Mouse (Mus musculus) kidney, adult 8-10 months (tissue): ENCODE results near the gene Nelfb.
A peak's percentile ranks its signal among the peaks of the same experiment; 100 is the strongest.

Experiments
- DNase-seq, 2 experiments: peaks; one replicate each; pipeline ENCODE4 v3.0.0; 2022

Nelfb gene

DNA sequence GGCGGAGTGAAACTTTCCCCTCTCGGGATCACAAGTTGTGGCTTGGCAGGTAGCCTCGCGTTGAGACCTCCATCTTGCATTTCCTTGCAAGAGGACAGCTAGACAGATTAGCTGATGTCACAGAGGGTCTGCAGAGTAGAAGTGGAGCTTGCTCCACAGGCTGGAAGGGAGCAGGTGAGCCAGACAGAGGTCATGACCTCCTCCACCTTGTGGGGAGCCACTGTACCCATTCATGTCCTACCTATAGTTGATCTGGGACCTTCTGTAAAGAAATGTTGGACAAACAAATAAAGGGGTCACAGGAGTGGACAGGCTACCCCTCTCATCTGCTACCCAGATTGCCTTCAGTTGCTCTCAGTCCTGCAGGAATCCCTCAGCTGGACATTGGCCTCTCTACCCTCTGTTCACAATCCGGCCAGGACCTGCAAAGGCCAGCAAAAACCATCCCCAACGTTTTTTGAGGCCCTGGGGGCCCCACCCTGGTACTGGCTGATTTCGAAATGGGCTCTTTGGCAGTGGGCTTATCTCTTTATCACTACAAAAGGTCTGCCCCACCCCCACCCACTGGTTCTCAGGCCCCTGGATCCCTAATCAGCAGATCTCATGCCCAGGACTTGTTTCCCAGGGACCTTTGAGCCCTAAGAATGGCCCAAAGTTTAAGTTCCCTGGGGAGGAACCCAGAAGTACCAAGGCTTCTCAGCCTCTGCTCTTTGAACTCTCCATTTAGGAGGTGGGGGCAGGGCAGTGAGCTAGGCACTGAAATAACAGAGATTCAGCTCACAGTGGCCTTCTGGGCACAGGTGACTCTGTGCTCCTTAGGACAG is 36.2 kb downstream of the Nelfb start:
- peak; percentile 82 to 88 for DNase-seq

DNA sequence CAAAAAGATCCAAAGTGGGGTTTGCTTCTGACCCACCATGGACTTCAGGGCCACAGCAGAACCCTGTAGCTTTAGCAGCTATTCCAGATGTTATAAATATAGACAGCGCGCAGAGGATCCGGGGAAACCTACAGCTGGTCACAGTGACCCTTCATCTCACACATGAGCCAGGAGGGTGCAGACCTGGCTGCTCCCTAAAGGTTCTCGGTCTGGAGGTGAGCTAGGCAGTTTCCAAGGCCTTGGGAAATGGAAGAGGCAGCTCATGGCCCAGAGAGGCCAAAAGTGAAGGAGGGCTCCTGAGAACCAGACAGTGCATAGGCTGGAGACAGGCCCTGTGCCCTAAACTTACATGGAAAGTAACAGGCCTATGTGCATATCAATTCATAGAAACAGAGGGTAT is 37.5 kb downstream of the Nelfb start:
- no peak for DNase-seq

DNA sequence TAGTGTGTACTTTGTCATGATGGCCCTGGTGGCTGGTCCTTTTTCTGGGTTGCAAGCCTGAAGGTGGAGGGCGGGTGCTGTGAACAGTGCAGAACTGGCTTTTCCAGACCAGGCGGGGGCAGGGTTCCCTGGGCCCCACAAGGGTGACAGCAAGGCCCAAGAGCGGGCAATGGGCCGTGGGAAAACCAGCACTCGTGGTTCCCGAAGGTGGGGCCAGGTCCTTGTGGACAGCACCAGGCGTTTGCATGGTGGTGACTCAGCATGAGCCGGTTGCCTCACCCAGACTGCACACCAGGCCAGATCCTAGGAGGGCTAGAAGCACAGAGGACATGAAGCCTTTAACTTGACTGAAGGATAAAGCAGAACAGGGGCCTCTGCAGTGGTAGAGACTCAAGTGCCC is 38.7 kb downstream of the Nelfb start:
- DNase-seq: no peak

- DNase-seq: no peak
Observed at GRCm38 (mm10) chr2:25171769-25172153, 39.5 kb downstream of the Nelfb start.

GRCm38 (mm10) chr2:25171101-25171768 is 40.1 kb downstream of the Nelfb start:
- no peak for DNase-seq

DNA sequence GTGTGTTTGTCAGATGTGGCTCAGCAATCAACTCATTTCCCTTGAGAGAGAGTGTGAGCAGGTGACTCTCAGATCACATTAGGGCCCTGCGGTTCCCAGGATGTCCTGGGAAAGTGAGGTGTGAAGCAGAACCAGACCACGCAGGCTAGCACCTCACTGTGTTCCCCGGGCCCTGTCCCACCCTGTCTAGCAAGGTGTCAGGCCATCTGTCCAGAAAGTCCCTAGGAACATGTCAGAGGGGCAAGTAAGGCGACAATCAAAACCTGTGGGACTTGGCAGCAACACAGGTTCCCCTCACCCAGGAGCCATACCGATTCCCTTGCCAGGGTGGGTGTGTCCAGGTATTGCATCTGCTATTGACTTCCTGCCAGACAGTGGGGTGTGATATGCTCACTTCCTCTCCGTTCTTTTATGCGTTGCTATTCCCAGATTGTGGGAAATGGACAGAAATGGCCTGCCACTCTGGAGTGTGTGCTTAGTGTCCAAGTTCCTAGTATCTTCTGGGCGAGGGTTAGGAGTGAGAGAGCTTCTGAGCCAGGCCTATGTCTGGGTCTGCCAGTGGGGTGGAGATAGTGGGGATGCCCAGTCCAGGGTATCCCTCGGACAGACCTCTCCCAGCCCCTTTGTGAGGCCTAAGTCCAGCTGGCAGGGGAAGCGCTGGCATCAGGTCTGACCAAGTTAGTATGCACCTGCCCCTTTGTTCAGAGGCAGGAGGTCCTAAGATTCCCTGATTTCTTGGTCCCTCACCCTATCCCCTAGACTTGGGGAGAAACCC is 40.8 kb downstream of the Nelfb start:
- DNase-seq: no peak

- DNase-seq: no peak
Observed at GRCm38 (mm10) chr2:25169778-25170177, 41.5 kb downstream of the Nelfb start.

DNA sequence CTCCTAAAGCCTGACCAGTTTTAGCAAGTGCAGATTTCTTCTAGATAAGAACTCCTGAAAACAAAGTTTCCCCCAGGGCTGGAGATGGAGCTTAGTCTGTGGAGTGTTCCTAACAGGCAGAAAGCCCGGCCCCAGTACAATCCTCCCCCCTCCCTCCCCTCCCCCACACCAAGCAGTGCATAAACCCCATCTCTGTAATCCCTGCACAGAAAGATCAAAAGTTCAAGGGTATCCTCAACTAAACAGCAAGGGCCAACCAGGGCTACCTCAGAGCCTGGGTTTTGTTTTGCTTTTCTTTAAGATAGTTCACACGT is 42.7 kb downstream of the Nelfb start:
- no peak for DNase-seq

DNA sequence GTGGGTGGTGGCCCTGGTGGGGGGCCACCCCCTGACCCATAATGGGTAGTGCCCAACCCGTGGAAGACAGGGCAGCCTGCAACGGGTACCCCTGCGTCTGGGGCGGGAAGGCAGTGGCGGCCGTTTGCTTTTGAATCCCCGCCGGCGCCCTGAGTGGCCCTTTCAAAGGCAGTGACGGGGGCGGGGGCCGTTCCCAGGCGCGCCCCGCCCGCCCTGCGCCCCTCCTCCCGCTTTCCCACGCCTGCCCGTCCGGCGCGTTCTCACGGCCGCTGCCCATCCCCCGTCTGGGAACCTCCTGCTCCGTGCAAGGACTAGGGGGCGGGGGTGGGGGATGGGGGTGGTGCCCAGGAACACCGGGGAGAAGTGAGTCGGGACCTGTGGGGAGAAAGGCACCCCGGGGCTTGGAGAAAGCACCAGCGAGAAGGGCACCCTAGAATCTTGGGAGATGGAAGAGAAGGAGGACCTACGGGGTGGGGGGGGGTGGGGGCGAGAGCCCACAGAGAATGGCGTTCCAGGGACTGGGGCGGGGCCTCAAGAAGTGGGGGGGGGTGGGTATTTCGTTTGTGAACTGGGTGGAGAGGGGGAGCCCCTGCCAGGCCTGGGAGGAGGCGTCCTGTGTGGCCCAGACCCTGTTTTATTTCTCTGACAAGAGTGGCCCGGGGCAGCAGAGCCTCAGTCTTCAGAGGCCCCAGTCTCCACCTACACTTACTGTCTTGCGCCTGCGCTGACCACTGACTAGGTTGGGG is 43.2 kb downstream of the Nelfb start:
- DNase-seq: no peak

GRCm38 (mm10) chr2:25167481-25167880 is 43.8 kb downstream of the Nelfb start:
- DNase-seq: no peak

GRCm38 (mm10) chr2:25157655-25158054 is 53.6 kb downstream of the Nelfb start:
- peak in 1 of 2 experiments; percentile 53 for DNase-seq

DNA sequence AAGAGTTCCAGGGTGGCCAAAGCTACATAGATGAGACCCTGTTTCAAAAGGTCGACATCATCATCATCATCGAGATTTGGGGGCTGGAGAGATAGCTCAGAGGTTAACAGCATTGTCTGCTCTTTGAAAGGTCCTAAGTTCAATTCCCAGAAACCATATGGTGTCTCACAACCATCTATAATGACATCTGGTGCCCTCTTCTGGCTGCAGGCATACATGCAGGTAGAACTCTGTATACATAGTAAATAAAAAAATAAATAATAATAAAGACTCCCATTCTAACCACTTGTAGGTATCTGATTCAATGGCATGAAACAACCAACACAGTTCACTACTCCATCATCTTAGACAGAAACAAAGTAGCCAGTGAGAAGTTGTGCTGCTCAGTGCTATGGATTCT is 54.3 kb downstream of the Nelfb start:
- DNase-seq: no peak

DNA sequence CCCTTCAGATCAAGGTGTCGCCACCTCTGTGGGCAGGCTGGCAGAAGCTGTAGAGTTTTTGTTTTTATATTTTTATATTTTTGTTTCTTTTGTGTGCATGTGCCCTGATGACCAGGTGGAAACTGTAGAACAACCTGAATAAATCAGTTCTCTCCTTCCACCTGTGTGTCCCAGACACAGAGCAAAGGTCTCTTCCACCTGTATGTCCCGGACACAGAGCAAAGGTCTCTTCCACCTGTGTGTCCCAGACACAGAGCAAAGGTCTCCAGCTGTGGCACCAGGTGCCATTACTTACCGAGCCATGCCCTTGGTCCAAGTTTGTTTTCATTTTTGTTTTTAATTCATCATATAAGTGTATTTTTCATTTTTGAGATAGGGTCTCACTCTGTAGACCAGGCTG is 55.1 kb downstream of the Nelfb start:
- no peak for DNase-seq

DNA sequence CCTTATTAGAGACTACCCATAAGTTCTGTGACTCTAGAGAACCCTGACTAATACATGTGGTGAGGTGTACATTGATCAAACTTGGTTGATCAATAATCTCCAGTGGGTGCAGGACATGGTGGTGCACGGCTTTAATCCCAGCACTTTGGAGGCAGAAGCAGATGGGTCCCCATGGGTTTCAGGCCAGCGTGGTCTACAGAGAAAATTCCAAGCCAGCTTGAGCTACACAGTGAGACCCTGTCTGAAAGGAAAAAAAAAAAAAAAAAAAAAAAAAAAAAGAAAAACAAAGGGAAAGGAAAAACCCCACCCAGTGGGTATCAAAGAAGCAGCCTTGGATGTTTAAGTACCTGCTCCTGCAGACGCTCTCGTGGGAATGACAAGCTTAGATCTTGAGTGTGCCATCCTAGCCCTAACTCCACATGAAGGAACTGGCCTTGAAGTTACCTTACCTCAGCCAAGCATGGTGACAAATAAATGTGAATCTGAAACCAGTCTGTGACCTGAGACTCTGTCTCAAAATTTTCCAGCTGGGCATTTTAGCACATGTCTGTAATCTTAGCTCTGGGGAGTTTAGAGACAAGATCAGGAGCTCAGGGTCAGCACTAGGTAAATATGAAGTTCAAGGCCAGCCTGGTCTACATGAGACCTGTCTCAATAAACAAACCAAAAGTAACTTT is 59.9 kb downstream of the Nelfb start:
- DNase-seq: no peak
